Mouse (Mus musculus) testis, adult 2 months (tissue): ENCODE measurements around the gene Irgm2.

Experiments used
- CTCF ChIP-seq: fragments of 200-500 bp; IDR thresholded peaks from 2 replicates; pipeline ENCODE4 v1.5.1; 2012; ENCODE audit warnings: low read depth, mild to moderate bottlenecking, inconsistent platforms, low read length, moderate library complexity; ENCODE audit not compliant: control insufficient read depth, insufficient read depth, insufficient replicate concordance
- POLR2A ChIP-seq: fragments of 200-500 bp; IDR thresholded peaks from 2 replicates; pipeline ENCODE4 v1.6.1; 2012; ENCODE audit warnings: low read depth, mild to moderate bottlenecking, inconsistent platforms, low read length, moderate library complexity; ENCODE audit not compliant: control insufficient read depth

DNA sequence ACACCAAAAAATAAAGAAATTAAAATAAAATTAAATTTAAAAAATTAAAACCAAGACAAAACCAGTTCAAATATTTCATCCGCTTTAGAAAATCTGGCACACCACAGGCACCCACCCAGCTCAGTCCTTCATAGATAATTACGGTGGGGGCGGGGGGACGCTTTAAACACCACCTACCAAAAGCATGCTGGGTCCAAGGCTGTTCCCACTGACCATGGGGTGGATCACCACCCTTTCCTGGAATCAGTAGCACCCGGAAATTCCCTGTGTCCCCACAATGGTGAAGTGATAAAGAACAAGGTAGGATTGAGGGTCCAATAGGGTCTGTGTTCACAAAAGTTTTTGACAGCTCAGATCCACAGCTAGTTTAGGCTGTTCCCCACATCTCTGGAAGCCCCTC, 16.4 kb downstream of the Irgm2 start:
- TF ChIP-seq CTCF (no peak), POLR2A (no peak)
